Mouse (Mus musculus) C2C12 (cell line): ENCODE measurements around the gene Erp27.

Experiments
- CEBPB ChIP-seq: IDR thresholded peaks from one replicate; pipeline ENCODE4 v1.6.1; 2011; ENCODE audit warnings: low read depth, mild to moderate bottlenecking, control low read depth, moderate library complexity
- CTCF ChIP-seq: IDR thresholded peaks from one replicate; pipeline ENCODE4 v1.5.1; 2011; ENCODE audit not compliant: control insufficient read depth, insufficient read depth, insufficient read length
- FOSL1 ChIP-seq: IDR thresholded peaks from one replicate; pipeline ENCODE4 v1.8.0; 2011; ENCODE audit warnings: mild to moderate bottlenecking, low read length; ENCODE audit not compliant: poor library complexity, insufficient read depth, severe bottlenecking
- MAX ChIP-seq: IDR thresholded peaks from one replicate; pipeline ENCODE4 v1.6.1; 2011; ENCODE audit warnings: mild to moderate bottlenecking, control low read depth
- MYOD1 ChIP-seq: IDR thresholded peaks from one replicate; pipeline ENCODE4 v1.6.1; 2011; ENCODE audit warnings: low read depth; ENCODE audit not compliant: control insufficient read depth, insufficient read length
- MYOG ChIP-seq: IDR thresholded peaks from one replicate; pipeline ENCODE4 v1.6.1; 2011; ENCODE audit not compliant: control insufficient read depth, insufficient read length; ENCODE audit errors: extremely low read depth
- USF1 ChIP-seq: IDR thresholded peaks from one replicate; pipeline ENCODE4 v1.6.1; 2011; ENCODE audit warnings: low read depth, mild to moderate bottlenecking, control low read depth, moderate library complexity

DNA sequence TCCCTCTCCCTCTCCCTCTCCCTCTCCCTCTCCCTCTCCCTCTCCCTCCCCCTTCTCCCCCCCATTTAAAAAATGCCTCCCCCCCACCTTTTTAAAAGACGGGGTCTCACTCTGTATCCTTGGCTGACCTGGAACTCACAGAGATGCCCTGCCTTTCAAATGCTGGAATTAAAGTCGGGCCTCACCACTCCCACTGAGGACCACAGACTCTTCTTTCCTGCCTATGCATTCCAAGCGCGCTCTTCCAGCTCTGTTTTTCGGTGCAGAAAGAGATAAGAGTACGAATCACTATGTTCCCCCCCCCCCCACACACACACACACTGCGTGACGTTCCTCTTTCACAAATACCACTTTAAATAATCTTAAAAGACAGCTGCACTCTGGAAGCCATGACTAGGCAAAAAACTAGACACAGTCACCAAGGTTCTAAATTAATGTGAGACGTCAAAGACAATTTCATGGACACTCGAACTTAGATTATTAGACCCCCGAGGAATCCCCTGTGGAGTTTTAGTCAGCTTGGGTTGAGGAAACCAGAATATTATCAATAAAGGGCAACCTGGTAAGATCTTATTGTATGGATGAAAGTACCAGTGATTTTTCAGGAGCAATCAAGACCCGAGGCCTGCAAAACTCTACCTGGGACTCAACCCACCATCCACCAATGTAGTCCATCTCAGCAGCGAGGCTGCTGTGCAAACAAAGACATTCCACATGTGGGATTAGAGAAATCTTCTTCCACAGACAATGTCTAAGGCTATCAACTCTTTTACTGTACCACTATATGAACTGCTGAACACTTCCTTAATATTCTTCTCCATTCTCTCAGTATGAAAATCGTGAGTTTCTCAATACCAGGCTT is 17.6 kb upstream of the Erp27 start:
- TF ChIP-seq CTCF, result no peak
- no peak for TF ChIP-seq FOSL1
- TF ChIP-seq MAX, result no peak
- no peak for TF ChIP-seq USF1
- no peak for TF ChIP-seq MYOD1
- TF ChIP-seq CEBPB, result no peak
- no peak for TF ChIP-seq MYOG
